Mouse (Mus musculus) olfactory bulb, adult 2 months (tissue): ENCODE data around the gene Gsdma3. TPM values are rescaled to one million over a fixed set of nuclear protein-coding genes. Genes with fewer than 3 reads are reported as not detected.

Experiments used
- H3K27ac ChIP-seq: fragments of 200-500 bp; 2 replicates; pipeline ENCODE4 v1.5.1; 2012; ENCODE audit warnings: low read depth, low read length; ENCODE audit not compliant: insufficient read depth
- H3K4me1 ChIP-seq: fragments of 200-500 bp; 2 replicates; pipeline ENCODE4 v1.6.1; 2012; ENCODE audit warnings: low read length; ENCODE audit not compliant: control insufficient read depth, insufficient read depth
- H3K4me3 ChIP-seq: fragments of 200-500 bp; 2 replicates; pipeline ENCODE4 v1.5.1; 2012; ENCODE audit warnings: mild to moderate bottlenecking, low read depth, low read length, moderate library complexity; ENCODE audit not compliant: insufficient read depth
- CTCF ChIP-seq: fragments of 200-500 bp; IDR thresholded peaks from 2 replicates; pipeline ENCODE4 v1.5.1; 2012; ENCODE audit warnings: low read depth, mild to moderate bottlenecking, low read length, moderate library complexity; ENCODE audit not compliant: insufficient read depth
- POLR2A ChIP-seq: fragments of 200-500 bp; IDR thresholded peaks from 2 replicates; pipeline ENCODE4 v1.6.1; 2012; ENCODE audit warnings: mild to moderate bottlenecking, low read depth, low read length, moderate library complexity; ENCODE audit not compliant: insufficient read depth
- WGBS: fragments of 180-500 bp; shearing (Covaris S2); methylation state at CpG from one replicate; pipeline ENCODE4 v1.1.7; 2018; 5-methylcytosine and 5-hydroxymethylcytosine counted together
- polyA plus RNA-seq: library from polyadenylated mRNA; stranded (reverse); fragments of >200 nt; gene quantifications from 2 replicates; pipeline ENCODE4 v1.2.4, GENCODE M21; 2012; ENCODE audit warnings: low replicate concordance; ENCODE audit not compliant: missing spikeins, insufficient read depth, insufficient read length

Gsdma3 gene
- polyA plus RNA-seq, 1 experiment: not detected

- TF ChIP-seq POLR2A (no peak), CTCF (no peak)
- WGBS: 70% methylated on average over 19 of the region's 19 CpGs
Measured at GRCm38 (mm10) chr11:98590548-98591445, 35.4 kb upstream of the Gsdma3 start.

GRCm38 (mm10) chr11:98595021-98595420 is 31.1 kb upstream of the Gsdma3 start:
- 71% methylated on average over 6 of the region's 6 CpGs for WGBS
- H3K27ac ChIP-seq: no peak overlapping the region

More at GRCm38 (mm10) chr11:98590548-98591445, 35.4 kb upstream of the Gsdma3 start:
- peaks cover 10% of the 10 kb centered on the region for H3K4me1 ChIP-seq
- H3K27ac ChIP-seq: no peak overlapping the region
- no peak overlapping the region for H3K4me3 ChIP-seq

GRCm38 (mm10) chr11:98595473-98595872 is 30.7 kb upstream of the Gsdma3 start:
- TF ChIP-seq CTCF (no peak), POLR2A (no peak)
- whole genome bisulfite sequencing: 78% methylated on average over 10 of the region's 10 CpGs
- Histone ChIP-seq H3K27ac (no peak overlapping the region), H3K4me3 (no peak overlapping the region), H3K4me1 (no peaks in the 10 kb centered on the region)

More at GRCm38 (mm10) chr11:98595021-98595420, 31.1 kb upstream of the Gsdma3 start:
- no peak overlapping the region for H3K4me3 ChIP-seq
- TF ChIP-seq POLR2A: no peak
- no peak for TF ChIP-seq CTCF
- H3K4me1 ChIP-seq: no peaks in the 10 kb centered on the region

- 73% methylated on average over 3 of the region's 3 CpGs for WGBS
- H3K4me3 ChIP-seq: no peak overlapping the region
- no peaks in the 10 kb centered on the region for H3K4me1 ChIP-seq
- TF ChIP-seq CTCF (no peak), POLR2A (no peak)
- no peak overlapping the region for H3K27ac ChIP-seq
Measured at GRCm38 (mm10) chr11:98595955-98596354, 30.2 kb upstream of the Gsdma3 start.

- WGBS: 34% methylated on average over 5 of the region's 6 CpGs
Measured at GRCm38 (mm10) chr11:98597363-98597762, 28.8 kb upstream of the Gsdma3 start.

DNA sequence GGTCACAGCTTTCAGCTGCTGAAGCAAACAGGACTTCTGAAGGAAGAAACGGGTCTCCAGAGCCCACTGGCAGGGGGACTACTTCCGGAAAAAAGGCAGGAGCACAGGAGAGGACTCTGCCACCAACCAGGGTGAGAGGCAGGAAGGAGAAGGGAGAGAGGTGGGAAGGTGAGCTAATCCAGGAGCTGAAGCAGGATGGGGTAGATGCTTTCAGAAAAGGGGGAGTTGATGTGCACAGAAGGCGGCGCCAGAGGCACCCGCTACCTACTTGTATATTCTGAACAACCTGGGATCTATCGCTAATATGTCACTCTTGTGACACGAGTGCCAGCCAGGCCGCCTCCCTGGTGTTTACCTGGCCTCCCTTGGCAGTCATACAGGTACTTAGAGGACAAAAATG is 28.2 kb upstream of the Gsdma3 start, which contains the start of gene Lrrc3c:
Gene Lrrc3c, plus strand, starts transcription at position 301 of the 400 bp plus-strand sequence.
- H3K4me3 ChIP-seq: no peak within 1 kb of the TSS
- TF ChIP-seq POLR2A: no peak
- TF ChIP-seq CTCF: no peak
- H3K4me1 ChIP-seq: peaks cover 3% of the 10 kb centered on the region; the same call in 1 of the 2 replicates
- WGBS: 88% methylated on average over 8 of the region's 8 CpGs
- H3K27ac ChIP-seq: no peak within 1 kb of the TSS

More at GRCm38 (mm10) chr11:98597363-98597762, 28.8 kb upstream of the Gsdma3 start:
- Histone ChIP-seq H3K27ac (no peak overlapping the region), H3K4me3 (no peak overlapping the region), H3K4me1 (peaks cover 3% of the 10 kb centered on the region; the same call in 1 of the 2 replicates)
- no peak for TF ChIP-seq CTCF
- no peak for TF ChIP-seq POLR2A

DNA sequence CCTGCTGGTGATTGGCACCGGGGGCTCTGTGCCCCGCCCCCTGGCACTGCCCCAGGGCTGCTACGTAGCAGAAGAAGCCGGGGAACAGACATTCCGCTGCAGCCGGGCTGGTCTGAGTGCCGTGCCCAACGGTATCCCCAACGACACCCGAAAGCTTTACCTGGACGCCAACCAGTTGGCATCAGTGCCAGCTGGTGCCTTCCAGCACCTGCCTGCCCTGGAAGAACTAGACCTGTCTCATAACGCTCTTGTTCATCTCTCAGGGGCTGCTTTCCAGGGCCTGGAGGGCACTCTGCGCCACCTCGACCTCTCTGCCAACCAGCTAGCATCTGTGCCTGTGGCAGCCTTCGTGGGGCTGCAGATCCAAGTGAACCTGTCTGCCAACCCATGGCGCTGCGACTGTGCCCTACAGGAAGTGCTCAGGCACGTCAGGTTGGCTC is 27.3 kb upstream of the Gsdma3 start:
- 28% methylated on average over 18 of the region's 18 CpGs for WGBS
- H3K4me3 ChIP-seq: no peak overlapping the region
- peaks cover 3% of the 10 kb centered on the region; the same call in 1 of the 2 replicates for H3K4me1 ChIP-seq
- TF ChIP-seq POLR2A (no peak), CTCF (no peak)
- no peak overlapping the region for H3K27ac ChIP-seq

DNA sequence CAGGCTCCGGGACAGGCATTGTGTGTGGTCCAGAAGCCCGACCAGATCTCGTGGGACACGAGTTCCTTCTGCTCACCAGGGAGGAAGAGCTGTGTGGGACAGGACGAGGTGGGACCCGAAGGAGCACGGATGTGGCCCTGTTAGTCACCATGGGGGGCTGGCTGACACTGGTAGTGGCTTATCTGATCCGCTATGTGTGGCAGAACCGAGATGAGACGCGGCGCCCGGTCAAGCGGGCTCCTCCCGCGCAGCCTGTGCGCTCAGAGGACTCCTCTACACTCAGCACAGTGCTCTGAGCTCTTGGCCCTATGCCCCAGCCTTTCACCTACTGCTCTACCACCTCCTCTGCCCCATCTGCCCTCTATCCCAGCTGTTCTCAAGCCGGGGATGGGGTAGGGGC is 26.9 kb upstream of the Gsdma3 start:
- Histone ChIP-seq H3K4me3 (no peak overlapping the region), H3K27ac (no peak overlapping the region), H3K4me1 (peaks cover 3% of the 10 kb centered on the region; the same call in 1 of the 2 replicates)
- 48% methylated on average over 18 of the region's 18 CpGs for whole genome bisulfite sequencing
- TF ChIP-seq CTCF (no peak), POLR2A (no peak)

- Histone ChIP-seq H3K27ac (no peak overlapping the region), H3K4me1 (peaks cover 3% of the 10 kb centered on the region; the same call in 1 of the 2 replicates), H3K4me3 (no peak overlapping the region)
- WGBS: 4% methylated on average over 20 of the region's 20 CpGs
- no peak for TF ChIP-seq CTCF
- TF ChIP-seq POLR2A: no peak
Measured at GRCm38 (mm10) chr11:98602090-98602690, 24.0 kb upstream of the Gsdma3 start.
